Mouse (Mus musculus) neural tube, embryonic 13.5 days (tissue): Measurements from ENCODE around the gene Stab1. TPM values are rescaled to one million over a fixed set of nuclear protein-coding genes. Genes with fewer than 3 reads are reported as not detected.
A peak's percentile ranks its signal among the peaks of the same experiment; 100 is the strongest.

Experiments used
- ATAC-seq: fragments of 200-750 bp; cut with Nextera tagmentation; 2 replicates; pipeline ENCODE4 v1.8.0; 2017; ENCODE audit warnings: low read depth, mild to moderate bottlenecking, moderate TSS enrichment, moderate library complexity
- H3K27ac ChIP-seq: fragments of 300-500 bp; sonication (generic); replicated peaks from 2 replicates; pipeline ENCODE4 v1.5.1; 2015; ENCODE audit warnings: moderate library complexity, mild to moderate bottlenecking, inconsistent platforms
- H3K27me3 ChIP-seq: fragments of 300-500 bp; sonication (generic); 2 replicates; pipeline ENCODE4 v1.6.1; 2015; ENCODE audit warnings: mild to moderate bottlenecking, inconsistent platforms
- H3K36me3 ChIP-seq: fragments of 300-500 bp; sonication (generic); 2 replicates; pipeline ENCODE4 v1.6.1; 2015; ENCODE audit warnings: mild to moderate bottlenecking, inconsistent platforms
- H3K4me1 ChIP-seq: fragments of 300-500 bp; sonication (generic); replicated peaks from 2 replicates; pipeline ENCODE4 v1.6.1; 2015; ENCODE audit warnings: inconsistent platforms
- H3K4me2 ChIP-seq: fragments of 300-500 bp; sonication (generic); 2 replicates; pipeline ENCODE4 v1.6.1; 2015; ENCODE audit warnings: inconsistent platforms, mild to moderate bottlenecking, moderate library complexity
- H3K4me3 ChIP-seq: fragments of 300-500 bp; sonication (generic); 2 replicates; pipeline ENCODE4 v1.5.1; 2015; ENCODE audit warnings: mild to moderate bottlenecking, inconsistent platforms
- H3K9ac ChIP-seq: fragments of 300-500 bp; sonication (generic); 2 replicates; pipeline ENCODE4 v1.6.1; 2015; ENCODE audit warnings: moderate library complexity, mild to moderate bottlenecking, inconsistent platforms
- H3K9me3 ChIP-seq: fragments of 300-500 bp; sonication (generic); 2 replicates; pipeline ENCODE4 v1.6.1; 2016; ENCODE audit warnings: inconsistent platforms
- WGBS: fragments of 180-500 bp; shearing (Covaris S2); methylation state at CpG from one replicate; pipeline ENCODE4 v1.1.7; 2015; 5-methylcytosine and 5-hydroxymethylcytosine counted together
- polyA plus RNA-seq: library from polyadenylated mRNA; unstranded; fragments of >200 nt; fragmentation: Nextera tagmentation; extraction: Ambion mirVana; gene quantifications from 2 replicates; pipeline ENCODE4 v1.2.1, GENCODE M21; 2015

The Stab1 gene
- polyA plus RNA-seq, 1 experiment from 2014 or later = 26.0 TPM

DNA sequence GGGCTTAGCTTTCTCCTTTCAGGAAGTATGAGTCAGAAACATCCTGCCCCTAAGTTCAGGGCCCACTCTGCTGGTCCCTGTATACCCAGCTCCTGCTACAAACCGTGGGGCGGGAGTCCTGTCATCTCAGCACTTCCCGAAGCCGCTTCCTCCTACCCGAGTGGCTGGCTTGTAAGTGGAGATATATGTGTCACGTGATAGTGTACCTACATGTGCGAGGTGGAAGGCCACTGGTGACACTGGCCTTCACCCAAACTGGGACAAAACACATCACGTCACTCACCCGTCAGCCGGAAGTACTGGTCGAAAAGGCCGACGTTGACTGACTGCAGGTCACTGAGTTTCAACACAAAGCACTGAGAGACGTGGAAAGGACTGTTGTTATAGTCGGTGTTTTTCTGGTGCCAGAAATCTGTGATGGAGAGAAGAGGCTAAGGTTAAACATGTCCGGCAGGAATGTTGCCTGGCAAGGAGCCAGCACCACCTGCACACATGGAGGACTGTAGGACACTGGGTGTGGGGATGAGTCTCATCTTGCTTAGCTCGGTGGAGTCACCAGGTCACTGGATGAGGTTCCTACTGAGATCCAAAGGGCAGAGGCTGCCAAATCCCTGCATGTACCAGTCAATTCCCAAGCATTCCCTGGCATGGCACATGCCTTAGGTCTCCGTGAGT is 4.5 kb upstream of the Stab1 start:
- Histone ChIP-seq H3K4me2 (no peak overlapping the region), H3K27ac (no peak overlapping the region), H3K9ac (no peak overlapping the region), H3K4me1 (peaks cover 8% of the 10 kb centered on the region; the same call in 1 of the 2 replicates), H3K9me3 (no peaks in the 10 kb centered on the region), H3K36me3 (peaks cover 85% of the 10 kb centered on the region), H3K4me3 (no peak overlapping the region), H3K27me3 (no peaks in the 10 kb centered on the region)
- no peak for ATAC-seq
- WGBS = 89% methylated on average over 18 of the region's 18 CpGs

DNA sequence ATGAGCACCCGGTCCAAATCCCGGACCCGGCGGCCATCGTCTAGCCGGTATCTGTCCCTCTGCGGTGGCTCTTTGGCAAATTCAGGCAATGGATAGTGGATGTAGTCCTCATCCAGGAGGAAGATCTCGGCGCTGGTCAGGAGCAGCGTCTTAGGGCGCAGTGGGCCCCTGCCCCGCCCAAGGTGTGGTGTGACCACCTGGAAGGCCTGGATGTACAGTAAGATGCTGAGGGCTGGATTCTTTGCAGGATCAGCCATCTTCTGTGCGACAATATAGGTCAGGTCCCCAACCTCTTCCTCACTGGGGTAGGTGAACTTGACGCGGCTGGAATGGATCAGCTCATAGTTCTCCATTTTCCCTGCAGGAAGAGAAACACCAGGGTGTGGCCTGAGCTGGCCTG is 3.4 kb upstream of the Stab1 start:
- H3K27ac ChIP-seq = no peak overlapping the region
- no peak overlapping the region for H3K4me2 ChIP-seq
- peaks cover 74% of the 10 kb centered on the region for H3K36me3 ChIP-seq
- no peaks in the 10 kb centered on the region for H3K9me3 ChIP-seq
- 96% methylated on average over 15 of the region's 15 CpGs for WGBS
- H3K9ac ChIP-seq = no peak overlapping the region
- ATAC-seq = no peak
- no peak overlapping the region for H3K4me3 ChIP-seq
- H3K4me1 ChIP-seq = peaks cover 19% of the 10 kb centered on the region; the same call in 1 of the 2 replicates
- H3K27me3 ChIP-seq = no peaks in the 10 kb centered on the region

DNA sequence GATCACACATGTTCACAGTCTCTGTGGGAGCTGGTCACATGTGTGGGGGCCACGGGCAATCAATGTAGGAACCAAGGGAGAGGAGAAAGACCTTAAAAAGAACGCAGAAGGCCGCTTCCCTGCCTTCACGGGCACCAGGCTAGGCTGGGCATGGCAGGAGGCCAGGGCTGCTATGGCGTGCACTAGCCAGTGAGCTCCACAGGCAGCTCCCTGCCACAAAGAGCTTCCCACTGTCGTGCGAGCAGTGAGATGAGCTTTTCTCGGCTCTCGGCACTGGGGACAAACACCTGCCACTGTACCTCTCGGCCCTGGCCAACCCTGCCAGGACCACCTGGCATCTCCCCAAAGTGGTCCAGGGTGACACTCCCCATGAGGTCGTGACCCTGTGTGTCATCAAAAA is 2.9 kb upstream of the Stab1 start:
- H3K9me3 ChIP-seq = no peaks in the 10 kb centered on the region
- H3K27me3 ChIP-seq = no peaks in the 10 kb centered on the region
- no peak overlapping the region for H3K4me3 ChIP-seq
- 81% methylated on average over 11 of the region's 11 CpGs for WGBS
- no peak overlapping the region for H3K4me2 ChIP-seq
- H3K4me1 ChIP-seq = peaks cover 23% of the 10 kb centered on the region; the same call in 1 of the 2 replicates
- H3K36me3 ChIP-seq = peaks cover 69% of the 10 kb centered on the region
- 0 out of 2 replicates have a peak overlapping the region, but pooled peaks have one; percentile 5 for H3K27ac ChIP-seq
- ATAC-seq = no peak
- H3K9ac ChIP-seq = no peak overlapping the region

DNA sequence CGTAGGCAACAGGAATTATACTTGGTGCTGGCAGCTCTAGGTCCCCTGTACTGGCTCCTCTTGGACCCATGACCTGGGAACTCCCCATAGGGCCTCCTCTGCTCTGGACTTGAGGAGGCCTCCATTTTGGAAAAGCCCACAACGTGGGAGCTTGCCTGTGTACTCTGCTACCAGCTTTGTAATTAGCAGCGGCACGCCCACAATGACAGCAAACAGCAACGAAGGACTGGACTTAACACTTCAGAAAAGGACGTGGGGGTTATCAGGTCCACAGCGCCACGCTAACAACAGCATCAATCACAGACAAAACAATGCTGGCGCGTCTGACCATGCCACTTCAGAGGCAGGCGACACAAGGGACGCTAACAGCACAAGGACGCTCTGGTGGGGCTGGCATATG is 2.5 kb upstream of the Stab1 start:
- Histone ChIP-seq H3K36me3 (peaks cover 65% of the 10 kb centered on the region), H3K4me3 (no peak overlapping the region), H3K27me3 (no peaks in the 10 kb centered on the region), H3K4me2 (no peak overlapping the region), H3K9me3 (no peaks in the 10 kb centered on the region), H3K27ac (0 out of 2 replicates have a peak overlapping the region, but pooled peaks have one; percentile 5), H3K4me1 (peaks cover 25% of the 10 kb centered on the region; the same call in 1 of the 2 replicates), H3K9ac (no peak overlapping the region)
- WGBS = 83% methylated on average over 13 of the region's 13 CpGs
- ATAC-seq = no peak

DNA sequence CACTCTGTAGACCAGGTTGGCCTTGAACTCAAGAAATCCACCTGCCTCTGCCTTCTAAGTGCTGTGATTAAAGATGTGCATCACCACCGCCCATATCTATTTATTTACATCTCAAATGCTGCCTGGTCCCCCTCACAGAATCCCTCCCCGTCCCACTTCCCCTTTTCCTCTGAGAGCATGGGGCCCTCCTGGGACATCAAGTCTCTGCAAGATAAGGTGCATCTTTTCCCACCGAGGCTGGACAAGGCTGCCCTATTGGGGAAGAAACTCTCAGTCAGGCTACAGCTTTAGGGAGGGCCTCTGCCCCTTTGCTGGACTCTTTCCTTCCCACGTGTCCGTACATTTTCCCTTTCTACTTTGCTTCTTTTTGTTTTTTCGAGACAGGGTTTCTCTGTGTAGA is 1.1 kb upstream of the Stab1 start:
- no peak overlapping the region for H3K9ac ChIP-seq
- peaks cover 51% of the 10 kb centered on the region for H3K36me3 ChIP-seq
- 83% methylated on average over 6 of the region's 6 CpGs for WGBS
- no peaks in the 10 kb centered on the region for H3K9me3 ChIP-seq
- no peak overlapping the region for H3K4me2 ChIP-seq
- H3K4me3 ChIP-seq = no peak overlapping the region
- ATAC-seq = no peak
- peaks cover 31% of the 10 kb centered on the region; the same call in 1 of the 2 replicates for H3K4me1 ChIP-seq
- H3K27me3 ChIP-seq = no peaks in the 10 kb centered on the region
- H3K27ac ChIP-seq = no peak overlapping the region

DNA sequence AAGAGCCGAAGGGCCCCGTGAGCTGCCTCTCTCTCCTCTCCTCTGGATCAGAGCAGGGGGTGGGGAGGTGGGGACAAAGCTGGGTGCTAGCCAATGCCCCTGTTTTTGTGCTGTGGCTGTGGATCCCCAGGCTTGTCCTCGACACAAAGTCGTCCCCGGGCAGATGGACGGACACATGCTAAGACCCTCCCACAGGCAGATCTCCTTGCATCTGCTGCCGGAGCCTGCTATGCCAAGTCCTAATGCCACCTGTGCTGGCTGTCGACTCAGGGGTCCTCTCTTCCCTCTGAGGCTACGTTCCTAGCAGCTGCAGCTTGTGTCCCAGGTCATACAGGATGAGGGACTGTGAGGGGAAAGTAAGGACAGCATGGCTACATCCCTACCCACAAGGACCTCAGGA is 1.6 kb downstream of the Stab1 start:
- Histone ChIP-seq H3K27me3 (no peaks in the 10 kb centered on the region), H3K9me3 (no peaks in the 10 kb centered on the region), H3K36me3 (peaks cover 24% of the 10 kb centered on the region), H3K4me3 (peak overlapping the region; percentile 18; the same call in 1 of the 2 replicates), H3K4me2 (peak overlapping the region; percentile 36), H3K9ac (0 out of 2 replicates have a peak overlapping the region, but pooled peaks have one; percentile 22), H3K4me1 (peaks cover 35% of the 10 kb centered on the region; the same call in 1 of the 2 replicates), H3K27ac (0 out of 2 replicates have a peak overlapping the region, but pooled peaks have one; percentile 9)
- 62% methylated on average over 9 of the region's 9 CpGs for WGBS
- no peak for ATAC-seq

DNA sequence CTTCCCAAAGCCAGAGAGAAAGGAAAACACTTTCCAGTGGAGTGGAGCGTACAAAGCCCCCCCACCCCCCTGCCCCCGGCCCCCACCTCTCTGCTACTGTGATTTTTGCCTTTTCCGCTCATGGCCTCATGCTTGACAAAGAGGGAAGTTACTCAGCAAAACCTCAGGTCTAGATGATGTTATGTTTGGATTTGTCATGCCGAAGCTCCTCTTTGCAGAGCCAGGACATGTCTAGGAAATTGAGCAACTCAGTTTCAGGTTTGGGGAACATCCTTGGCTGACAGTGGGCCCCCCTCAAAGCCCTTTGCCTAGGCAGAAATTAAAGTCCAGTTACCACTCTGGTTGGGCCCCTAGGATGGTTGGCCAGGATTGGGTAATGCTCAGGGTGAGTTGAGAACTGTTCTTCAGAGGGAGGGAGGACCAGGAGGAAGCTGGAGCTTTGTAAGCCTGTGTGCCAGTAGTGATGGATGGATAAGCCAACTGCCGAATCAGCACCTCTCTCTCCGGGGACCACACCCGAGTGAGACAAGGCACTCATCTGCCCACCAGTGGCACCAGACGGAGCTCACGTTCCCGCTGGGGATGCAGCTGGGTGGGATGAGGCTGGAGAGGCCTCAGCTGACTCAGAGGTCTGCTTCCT is 2.3 kb downstream of the Stab1 start:
- H3K36me3 ChIP-seq = peaks cover 17% of the 10 kb centered on the region
- ATAC-seq = no peak
- H3K9ac ChIP-seq = no peak overlapping the region
- H3K9me3 ChIP-seq = no peaks in the 10 kb centered on the region
- 55% methylated on average over 10 of the region's 10 CpGs for WGBS
- no peak overlapping the region for H3K4me3 ChIP-seq
- peak overlapping the region; percentile 36; the same call in 1 of the 2 replicates for H3K4me2 ChIP-seq
- no peak overlapping the region for H3K27ac ChIP-seq
- H3K4me1 ChIP-seq = peaks cover 37% of the 10 kb centered on the region; the same call in 1 of the 2 replicates
- no peaks in the 10 kb centered on the region for H3K27me3 ChIP-seq

DNA sequence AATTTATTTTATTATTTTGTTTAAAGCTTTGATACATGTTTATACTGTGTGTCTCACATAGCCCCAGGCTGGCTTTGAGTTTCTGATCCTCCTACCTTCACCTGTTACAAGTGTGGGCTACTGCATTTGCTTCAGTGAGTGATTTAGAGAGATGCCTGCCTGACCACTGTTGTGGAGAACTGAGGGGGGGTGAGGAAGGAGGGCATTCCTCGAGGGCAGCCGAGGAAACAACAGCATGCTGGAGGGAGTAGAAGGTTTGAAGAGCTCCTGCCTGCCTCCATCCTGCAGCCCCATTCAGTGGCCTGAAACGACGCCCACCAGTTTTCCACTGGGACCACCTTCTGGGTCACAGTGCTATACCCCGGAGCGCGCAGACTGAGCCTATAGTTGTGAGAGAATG is 3.0 kb downstream of the Stab1 start:
- H3K9ac ChIP-seq = 0 out of 2 replicates have a peak overlapping the region, but pooled peaks have one; percentile 22
- no peak overlapping the region for H3K4me2 ChIP-seq
- H3K4me3 ChIP-seq = no peak overlapping the region
- H3K27me3 ChIP-seq = no peaks in the 10 kb centered on the region
- H3K36me3 ChIP-seq = peaks cover 10% of the 10 kb centered on the region
- no peak overlapping the region for H3K27ac ChIP-seq
- H3K9me3 ChIP-seq = no peaks in the 10 kb centered on the region
- ATAC-seq = no peak
- WGBS = 58% methylated on average over 7 of the region's 7 CpGs
- peaks cover 37% of the 10 kb centered on the region; the same call in 1 of the 2 replicates for H3K4me1 ChIP-seq

DNA sequence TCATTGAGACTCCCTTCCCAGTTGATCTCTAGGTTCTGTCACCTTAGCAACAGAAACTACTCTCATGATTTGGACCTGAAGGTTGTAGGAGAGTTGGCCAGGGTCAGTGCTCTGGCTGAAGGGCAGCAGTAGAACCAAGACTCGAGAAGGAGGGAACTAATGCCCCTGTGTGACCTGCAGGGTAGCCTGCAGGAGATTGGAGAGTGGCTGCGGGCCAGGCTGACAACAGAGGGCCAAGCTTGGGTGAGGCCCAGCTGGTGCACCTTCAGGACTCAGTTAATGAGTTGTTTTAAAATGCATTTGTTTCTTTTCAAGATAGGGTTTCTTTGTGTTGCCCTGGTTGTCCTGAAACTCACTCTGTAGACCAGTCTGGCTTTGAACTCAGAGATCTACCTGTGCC is 3.4 kb downstream of the Stab1 start:
- H3K9ac ChIP-seq = no peak overlapping the region
- peaks cover 6% of the 10 kb centered on the region for H3K36me3 ChIP-seq
- H3K27ac ChIP-seq = no peak overlapping the region
- no peak overlapping the region for H3K4me2 ChIP-seq
- H3K9me3 ChIP-seq = no peaks in the 10 kb centered on the region
- H3K4me3 ChIP-seq = no peak overlapping the region
- H3K4me1 ChIP-seq = peaks cover 37% of the 10 kb centered on the region; the same call in 1 of the 2 replicates
- no peak for ATAC-seq
- WGBS = 66% methylated on average over 2 of the region's 2 CpGs
- no peaks in the 10 kb centered on the region for H3K27me3 ChIP-seq

DNA sequence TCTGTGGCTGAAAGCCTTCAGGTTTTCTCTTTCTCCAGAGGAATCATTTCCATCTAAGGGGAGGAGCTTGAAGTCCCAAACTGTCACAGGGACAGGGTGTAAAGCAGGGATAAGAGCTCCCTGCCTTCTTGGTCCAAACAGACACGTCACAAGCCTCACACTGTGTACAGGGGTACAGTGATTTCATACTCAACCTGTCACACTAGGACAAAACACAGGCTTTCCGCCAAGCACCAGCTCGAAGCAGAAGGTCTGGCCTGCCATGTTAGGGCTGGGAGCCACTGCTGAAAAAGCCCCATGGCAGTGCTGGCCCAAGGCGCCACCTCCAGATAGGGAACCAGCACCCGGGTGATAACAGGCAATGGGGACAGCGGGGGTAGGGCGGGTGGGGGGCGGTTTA is 4.4 kb downstream of the Stab1 start:
- Histone ChIP-seq H3K36me3 (no peaks in the 10 kb centered on the region), H3K27me3 (no peaks in the 10 kb centered on the region), H3K9me3 (no peaks in the 10 kb centered on the region), H3K4me3 (no peak overlapping the region), H3K4me1 (peaks cover 37% of the 10 kb centered on the region; the same call in 1 of the 2 replicates), H3K27ac (no peak overlapping the region), H3K4me2 (no peak overlapping the region), H3K9ac (no peak overlapping the region)
- no peak for ATAC-seq
- WGBS = 85% methylated on average over 8 of the region's 8 CpGs

DNA sequence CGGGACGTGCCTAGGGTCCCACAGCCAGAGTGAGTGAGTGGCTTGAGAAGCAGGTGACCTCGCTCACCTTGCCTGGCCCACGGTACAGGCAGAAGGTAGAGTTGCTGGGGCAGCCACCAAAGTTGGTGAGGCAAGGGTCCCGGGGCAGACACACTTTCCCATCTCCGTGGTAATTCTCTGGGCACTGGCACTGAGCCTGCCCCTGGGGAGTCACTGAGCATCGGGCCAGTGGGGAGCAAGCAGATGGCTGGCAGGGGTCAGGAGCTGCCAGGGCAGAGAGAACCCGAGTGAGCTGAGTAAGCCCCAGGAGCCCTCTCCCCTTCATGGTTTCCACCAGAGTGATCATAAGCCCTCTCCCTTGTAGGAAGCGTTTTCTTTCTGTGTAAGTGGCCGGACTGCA is 6.8 kb downstream of the Stab1 start:
- Histone ChIP-seq H3K4me2 (no peak overlapping the region), H3K4me3 (no peak overlapping the region), H3K4me1 (peaks cover 17% of the 10 kb centered on the region; the same call in 1 of the 2 replicates), H3K9ac (no peak overlapping the region), H3K9me3 (no peaks in the 10 kb centered on the region), H3K36me3 (no peaks in the 10 kb centered on the region), H3K27me3 (no peaks in the 10 kb centered on the region), H3K27ac (no peak overlapping the region)
- WGBS = 69% methylated on average over 10 of the region's 10 CpGs
- no peak for ATAC-seq

DNA sequence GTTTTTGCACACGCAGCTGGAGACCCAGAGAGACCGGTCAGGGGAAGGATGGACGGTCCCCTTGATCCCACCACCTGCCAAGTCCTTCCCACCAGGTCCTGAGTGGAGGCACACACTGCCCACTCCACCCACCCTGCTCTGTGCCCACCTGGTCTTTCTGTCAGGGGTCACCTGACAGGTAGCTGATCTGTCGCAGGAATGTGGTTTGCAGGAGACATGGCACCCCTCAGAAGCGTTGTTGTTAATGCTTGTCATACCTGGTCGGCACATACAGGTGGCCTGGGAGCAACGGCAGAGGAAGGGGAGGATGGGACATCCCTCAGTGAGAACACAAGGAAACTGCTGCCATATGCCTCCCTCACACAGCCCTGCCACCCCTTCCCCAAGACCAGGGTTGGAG is 7.2 kb downstream of the Stab1 start:
- 92% methylated on average over 7 of the region's 7 CpGs for WGBS
- H3K27ac ChIP-seq = no peak overlapping the region

More for the DNA sequence above, 7.2 kb downstream of the Stab1 start:
- Histone ChIP-seq H3K9ac (no peak overlapping the region), H3K4me1 (0 out of 2 replicates have a peak, but pooled peaks cover 12% of the 10 kb centered on the region), H3K9me3 (no peaks in the 10 kb centered on the region), H3K4me3 (no peak overlapping the region), H3K4me2 (no peak overlapping the region), H3K36me3 (no peaks in the 10 kb centered on the region), H3K27me3 (no peaks in the 10 kb centered on the region)
- ATAC-seq = no peak
